Mouse (Mus musculus): ENCODE measurements around the gene Sufu.
A peak's percentile ranks its signal among the peaks of the same experiment; 100 is the strongest.

Gene Sufu

GRCm38 (mm10) chr19:46462574-46462973 is 65.9 kb downstream of the Sufu start:
- no peak for DNase-seq (ENCODE audit: extremely low spot score, low spot score)

GRCm38 (mm10) chr19:46463446-46463845 is 66.8 kb downstream of the Sufu start:
- no peak for DNase-seq (ENCODE audit: extremely low spot score, low spot score)

GRCm38 (mm10) chr19:46466160-46466559 is 69.5 kb downstream of the Sufu start:
- no peak for DNase-seq (ENCODE audit: extremely low spot score, low spot score)

- no peak for DNase-seq (ENCODE audit: extremely low spot score, low spot score)
These were observed 70.4 kb downstream of the Sufu start for GRCm38 (mm10) chr19:46467051-46467503.

- no peak for DNase-seq (ENCODE audit: extremely low spot score, low spot score)
These were observed 73.9 kb downstream of the Sufu start for GRCm38 (mm10) chr19:46470364-46471240.

GRCm38 (mm10) chr19:46471324-46472093 is 74.8 kb downstream of the Sufu start:
- peak; percentile 38 for DNase-seq (ENCODE audit: extremely low spot score, low spot score)

GRCm38 (mm10) chr19:46477432-46477845 is 80.7 kb downstream of the Sufu start:
- DNase-seq (ENCODE audit: extremely low spot score, low spot score): no peak

- DNase-seq (ENCODE audit: extremely low spot score, low spot score): no peak
These were observed 81.5 kb downstream of the Sufu start for GRCm38 (mm10) chr19:46478242-46478641.

- DNase-seq (ENCODE audit: extremely low spot score, low spot score): no peak
These were observed 82.1 kb downstream of the Sufu start for GRCm38 (mm10) chr19:46478826-46479225.

- DNase-seq (ENCODE audit: extremely low spot score, low spot score): no peak
These were observed 82.8 kb downstream of the Sufu start for GRCm38 (mm10) chr19:46479306-46480075.

GRCm38 (mm10) chr19:46480624-46481345 is 84.1 kb downstream of the Sufu start:
- DNase-seq (ENCODE audit: extremely low spot score, low spot score): no peak

GRCm38 (mm10) chr19:46481352-46481751 is 84.7 kb downstream of the Sufu start:
- no peak for DNase-seq (ENCODE audit: extremely low spot score, low spot score)

- no peak for DNase-seq (ENCODE audit: extremely low spot score, low spot score)
These were observed 85.1 kb downstream of the Sufu start for GRCm38 (mm10) chr19:46481756-46482155.

GRCm38 (mm10) chr19:46482896-46483516 is 86.3 kb downstream of the Sufu start:
- no peak for DNase-seq (ENCODE audit: extremely low spot score, low spot score)

GRCm38 (mm10) chr19:46483701-46484328 is 87.1 kb downstream of the Sufu start:
- no peak for DNase-seq (ENCODE audit: extremely low spot score, low spot score)

- no peak for DNase-seq (ENCODE audit: extremely low spot score, low spot score)
These were observed 87.8 kb downstream of the Sufu start for GRCm38 (mm10) chr19:46484518-46484917.

GRCm38 (mm10) chr19:46485847-46486246 is 89.2 kb downstream of the Sufu start:
- DNase-seq (ENCODE audit: extremely low spot score, low spot score): no peak

- no peak for DNase-seq (ENCODE audit: extremely low spot score, low spot score)
These were observed 90.0 kb downstream of the Sufu start for GRCm38 (mm10) chr19:46486709-46487108.

GRCm38 (mm10) chr19:46489448-46489847 is 92.8 kb downstream of the Sufu start:
- no peak for DNase-seq (ENCODE audit: extremely low spot score, low spot score)

- DNase-seq (ENCODE audit: extremely low spot score, low spot score): no peak
These were observed 93.9 kb downstream of the Sufu start for GRCm38 (mm10) chr19:46490634-46491033.

Data from neural tube, embryonic 10.5 days (tissue).